Mouse (Mus musculus) liver, postnatal 0 days (tissue): ENCODE data around the gene Olfr816. TPM values are rescaled to one million over a fixed set of nuclear protein-coding genes. Genes with fewer than 3 reads are reported as not detected.
"Not testable (repeated sequence)": the region's sequence is repeated elsewhere in the genome, so short reads cannot be mapped to it uniquely, and the experiment has no call there.

Source experiments
- ATAC-seq: fragments of 200-750 bp; cut with Nextera tagmentation; 2 replicates; pipeline ENCODE4 v1.8.0; 2017; ENCODE audit warnings: mild to moderate bottlenecking, moderate library complexity
- DNase-seq: peaks from one replicate; pipeline ENCODE4 v3.0.0-alpha.2; 2016
- H3K27ac ChIP-seq: fragments of 300-500 bp; sonication (generic); 2 replicates; pipeline ENCODE4 v1.5.1; 2014; ENCODE audit warnings: antibody characterized with exemption, moderate library complexity, mild to moderate bottlenecking, low read depth
- H3K27me3 ChIP-seq: fragments of 300-500 bp; sonication (generic); 2 replicates; pipeline ENCODE4 v1.6.1; 2014; ENCODE audit warnings: low read length, control low read depth, mixed read lengths; ENCODE audit not compliant: insufficient read depth
- H3K36me3 ChIP-seq: fragments of 300-500 bp; sonication (generic); replicated peaks from 2 replicates; pipeline ENCODE4 v1.6.1; 2014; ENCODE audit warnings: mild to moderate bottlenecking, control low read depth, low read length, moderate library complexity, mixed read lengths; ENCODE audit not compliant: insufficient read depth
- H3K4me1 ChIP-seq: fragments of 300-500 bp; sonication (generic); 2 replicates; pipeline ENCODE4 v1.6.1; 2014; ENCODE audit warnings: antibody characterized with exemption, mild to moderate bottlenecking, control low read depth; ENCODE audit not compliant: insufficient read depth
- H3K4me2 ChIP-seq: fragments of 300-500 bp; sonication (generic); 2 replicates; pipeline ENCODE4 v1.6.1; 2014; ENCODE audit warnings: low read depth, mild to moderate bottlenecking, low read length, moderate library complexity, mixed read lengths
- H3K4me3 ChIP-seq: fragments of 300-500 bp; sonication (generic); 2 replicates; pipeline ENCODE4 v1.5.1; 2014; ENCODE audit warnings: low read depth, low read length
- H3K9ac ChIP-seq: fragments of 300-500 bp; sonication (generic); replicated peaks from 2 replicates; pipeline ENCODE4 v1.6.1; 2014; ENCODE audit warnings: mild to moderate bottlenecking, moderate library complexity
- H3K9me3 ChIP-seq: fragments of 300-500 bp; sonication (generic); 2 replicates; pipeline ENCODE4 v1.6.1; 2016; ENCODE audit warnings: mild to moderate bottlenecking, control low read depth, low read length, mixed read lengths
- CTCF ChIP-seq: sonication (generic); IDR thresholded peaks from 2 replicates; pipeline ENCODE4 v1.5.1; 2016; ENCODE audit warnings: antibody characterized with exemption, low read depth
- EP300 ChIP-seq: IDR thresholded peaks from 2 replicates; pipeline ENCODE4 v1.6.1; 2016; ENCODE audit warnings: antibody characterized with exemption, low read depth, mild to moderate bottlenecking
- WGBS: fragments of 180-500 bp; shearing (Covaris S2); extraction: QIAGEN DNeasy Blood & Tissue Kit; methylation state at CpG from one replicate; pipeline ENCODE4 v1.1.7; 2014; ENCODE audit not compliant: insufficient replicate concordance; 5-methylcytosine and 5-hydroxymethylcytosine counted together
- polyA plus RNA-seq: library from polyadenylated mRNA; unstranded; fragments of >200 nt; fragmentation: Nextera tagmentation; extraction: Ambion mirVana; gene quantifications from 2 replicates; pipeline ENCODE4 v1.2.1, GENCODE M21; 2015

Gene Olfr816
- polyA plus RNA-seq, result not detected in 2 replicates

DNA sequence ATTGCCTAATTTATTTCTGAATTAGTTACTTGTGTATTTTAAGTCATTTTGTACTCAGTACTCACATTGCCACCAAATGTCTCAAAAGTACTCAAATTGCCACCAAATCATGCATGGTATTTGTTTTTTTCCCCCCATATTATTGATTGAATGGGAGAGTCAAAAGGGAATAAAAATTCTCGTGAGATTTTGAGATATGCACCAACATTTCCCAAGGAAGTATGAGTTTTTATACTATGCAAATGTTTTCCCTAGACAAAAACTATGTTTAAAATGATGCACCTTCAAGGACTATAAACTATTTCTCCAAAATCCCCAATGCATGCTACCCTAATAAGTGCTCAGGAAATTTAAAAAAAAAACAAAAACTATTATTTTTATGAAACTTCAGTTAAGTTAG, at the start of gene Olfr816:
TSS of gene Olfr816 (minus strand) at position 101 of the 400 bp plus-strand sequence.
- H3K27ac ChIP-seq, result no peak within 1 kb of the TSS
- no peaks in the 10 kb centered on the region for H3K36me3 ChIP-seq
- DNase-seq (no peak), ATAC-seq (no peak)
- TF ChIP-seq CTCF (no peak), EP300 (no peak)
- H3K4me3 ChIP-seq, result no peak within 1 kb of the TSS
- no peak within 1 kb of the TSS for H3K9ac ChIP-seq
- no peak within 1 kb of the TSS for H3K4me2 ChIP-seq
- H3K9me3 ChIP-seq, result no peaks in the 10 kb centered on the region
- 36% methylated on average over 1 of the region's 1 CpGs for WGBS
- no peaks in the 10 kb centered on the region for H3K27me3 ChIP-seq
- no peaks in the 10 kb centered on the region for H3K4me1 ChIP-seq

DNA sequence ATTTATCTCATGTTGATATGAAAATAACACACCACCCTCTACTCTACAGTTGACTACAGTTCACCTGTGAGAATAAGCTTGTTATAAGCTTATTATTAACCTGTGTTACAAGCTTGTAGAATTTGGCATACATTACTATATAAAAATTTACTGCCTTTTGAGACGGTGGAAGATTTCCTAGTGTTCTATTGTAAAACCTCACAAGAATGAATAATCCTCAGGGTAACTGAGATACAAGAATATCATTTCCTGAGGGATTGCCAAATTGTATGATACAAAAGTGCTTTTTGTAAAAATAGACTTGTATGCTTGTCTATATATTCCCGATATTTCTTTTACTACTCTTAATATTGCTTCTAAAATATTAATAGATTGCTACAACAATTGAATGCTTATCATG, 33.6 kb upstream of the Olfr816 start, which contains the start of gene Olfr818:
TSS of gene Olfr818 (minus strand) at position 101 of the 400 bp plus-strand sequence.
- Histone ChIP-seq H3K4me1 (no peaks in the 10 kb centered on the region), H3K9ac (no peak within 1 kb of the TSS), H3K4me2 (no peak within 1 kb of the TSS), H3K27me3 (no peaks in the 10 kb centered on the region), H3K36me3 (no peaks in the 10 kb centered on the region), H3K9me3 (no peaks in the 10 kb centered on the region), H3K27ac (no peak within 1 kb of the TSS), H3K4me3 (no peak within 1 kb of the TSS)
- DNase-seq (no peak), ATAC-seq (no peak)
- TF ChIP-seq CTCF (no peak), EP300 (no peak)
- 80% methylated on average over 2 of the region's 2 CpGs for WGBS

DNA sequence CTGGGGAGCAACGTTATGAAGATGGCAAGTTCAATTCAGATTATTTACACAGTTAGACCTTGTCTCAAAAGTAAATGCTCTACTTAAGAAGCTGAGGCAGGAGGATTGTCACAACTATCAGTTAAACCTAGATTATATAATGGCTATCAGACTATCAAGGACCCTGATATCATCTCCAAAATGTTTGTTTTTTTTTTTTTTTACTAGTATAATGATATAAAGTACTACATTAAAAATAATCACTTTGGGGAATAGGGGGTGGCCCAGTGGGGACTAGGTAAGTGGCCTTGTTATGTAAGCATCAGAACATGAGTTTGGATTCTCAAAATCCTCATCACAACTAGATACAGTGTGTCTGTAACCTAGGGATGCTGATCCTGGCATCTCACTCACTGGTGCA, 9.6 kb downstream of the Olfr816 start, which contains the start of gene Olfr815:
TSS of gene Olfr815 (minus strand) at position 101 of the 400 bp plus-strand sequence.
- H3K4me3 ChIP-seq, ATAC-seq, H3K4me1 ChIP-seq, H3K9ac ChIP-seq, H3K36me3 ChIP-seq, H3K9me3 ChIP-seq, H3K4me2 ChIP-seq, H3K27ac ChIP-seq, H3K27me3 ChIP-seq, DNase-seq: not testable (repeated sequence)
- no CpG with 5 or more reads among the region's 1 CpGs for WGBS

DNA sequence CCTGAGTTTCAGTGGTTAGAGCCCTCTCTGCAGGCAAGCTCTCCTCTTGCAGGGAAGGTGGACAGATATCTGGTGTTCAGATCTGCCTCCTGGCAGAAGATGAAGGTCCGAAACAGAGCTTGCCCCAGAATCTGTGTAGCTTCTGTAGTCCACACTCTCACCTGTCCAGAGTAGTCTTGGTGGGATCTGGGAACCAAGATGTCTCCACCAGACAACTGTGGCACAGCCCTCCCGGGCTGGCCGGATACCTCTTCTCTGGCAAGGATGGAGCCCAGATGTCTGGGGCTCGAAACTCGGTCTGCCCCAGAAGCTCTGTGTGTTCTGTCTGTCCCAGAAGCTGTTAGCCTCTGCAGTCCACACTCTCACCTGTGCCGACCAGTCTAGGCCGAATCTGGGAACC, 29.5 kb downstream of the Olfr816 start:
- H3K4me3 ChIP-seq, result no peak overlapping the region
- DNase-seq, result no peak
- no peak overlapping the region for H3K4me2 ChIP-seq
- TF ChIP-seq EP300, result no peak
- TF ChIP-seq CTCF, result no peak
- no peaks in the 10 kb centered on the region for H3K4me1 ChIP-seq
- WGBS, result 77% methylated on average over 7 of the region's 7 CpGs
- no peaks in the 10 kb centered on the region for H3K27me3 ChIP-seq
- no peaks in the 10 kb centered on the region for H3K36me3 ChIP-seq
- H3K9ac ChIP-seq, result no peak overlapping the region
- H3K27ac ChIP-seq, result no peak overlapping the region
- H3K9me3 ChIP-seq, result no peaks in the 10 kb centered on the region
- no peak for ATAC-seq

DNA sequence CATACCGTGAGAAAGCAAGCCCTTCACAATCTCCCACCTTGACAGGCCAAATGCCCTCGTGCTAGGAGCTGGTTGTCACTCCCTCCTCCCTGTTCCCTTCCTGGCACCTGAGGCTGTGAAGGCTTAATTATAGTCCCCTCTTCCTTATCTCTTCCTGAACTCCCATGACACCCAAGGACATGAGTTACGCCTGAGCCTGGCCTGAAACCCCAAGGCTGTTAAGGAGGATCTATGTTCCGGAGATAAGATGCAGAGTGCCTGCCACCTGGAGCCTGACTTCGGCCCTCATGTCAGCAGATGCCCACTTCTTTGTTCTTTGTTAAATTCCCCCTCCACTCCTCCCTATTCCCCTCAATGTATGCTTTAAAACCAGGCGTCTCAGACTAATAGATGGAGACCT, 29.9 kb downstream of the Olfr816 start:
- not testable (repeated sequence) for H3K36me3 ChIP-seq, H3K27ac ChIP-seq, ATAC-seq, H3K9ac ChIP-seq, H3K9me3 ChIP-seq, DNase-seq, H3K4me1 ChIP-seq, H3K27me3 ChIP-seq, H3K4me3 ChIP-seq, H3K4me2 ChIP-seq
- WGBS, result 71% methylated on average over 6 of the region's 6 CpGs

DNA sequence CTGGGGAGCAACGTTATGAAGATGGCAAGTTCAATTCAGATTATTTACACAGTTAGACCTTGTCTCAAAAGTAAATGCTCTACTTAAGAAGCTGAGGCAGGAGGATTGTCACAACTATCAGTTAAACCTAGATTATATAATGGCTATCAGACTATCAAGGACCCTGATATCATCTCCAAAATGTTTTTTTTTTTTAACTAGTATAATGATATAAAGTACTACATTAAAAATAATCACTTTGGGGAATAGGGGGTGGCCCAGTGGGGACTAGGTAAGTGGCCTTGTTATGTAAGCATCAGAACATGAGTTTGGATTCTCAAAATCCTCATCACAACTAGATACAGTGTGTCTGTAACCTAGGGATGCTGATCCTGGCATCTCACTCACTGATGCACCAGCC, 35.6 kb downstream of the Olfr816 start, which contains the start of gene Olfr814:
TSS of gene Olfr814 (minus strand) at position 101 of the 400 bp plus-strand sequence.
- H3K36me3 ChIP-seq, H3K4me2 ChIP-seq, H3K4me1 ChIP-seq, H3K27me3 ChIP-seq, ATAC-seq, DNase-seq, H3K9me3 ChIP-seq, H3K4me3 ChIP-seq, H3K9ac ChIP-seq, H3K27ac ChIP-seq: not testable (repeated sequence)
- no CpG with 5 or more reads among the region's 1 CpGs for WGBS

Other genes starting within 250 kb of the Olfr816 start
- not detected in 2 replicates for gene Olfr801, start 241.7 kb downstream of the Olfr816 start, polyA plus RNA-seq
- not detected in 2 replicates for gene Olfr802, start 227.4 kb downstream of the Olfr816 start, polyA plus RNA-seq
- not detected in 2 replicates for gene Olfr803, start 221.3 kb downstream of the Olfr816 start, polyA plus RNA-seq
- gene Olfr804, start 212.4 kb downstream of the Olfr816 start, polyA plus RNA-seq, result not detected in 2 replicates
- gene Olfr805, start 186.2 kb downstream of the Olfr816 start, polyA plus RNA-seq, result not detected in 2 replicates
- gene Olfr806, start 173.7 kb downstream of the Olfr816 start, polyA plus RNA-seq, result not detected in 2 replicates
- gene Olfr807, start 157.8 kb downstream of the Olfr816 start, polyA plus RNA-seq, result not detected in 2 replicates
- not detected in 2 replicates for gene Olfr808, start 150.1 kb downstream of the Olfr816 start, polyA plus RNA-seq
- gene Olfr809, start 141.0 kb downstream of the Olfr816 start, polyA plus RNA-seq, result not detected in 2 replicates
- gene Olfr810, start 120.7 kb downstream of the Olfr816 start, polyA plus RNA-seq, result not detected in 2 replicates
- not detected in 2 replicates for gene Olfr811, start 111.2 kb downstream of the Olfr816 start, polyA plus RNA-seq
- not detected in 2 replicates for gene Olfr812, start 69.5 kb downstream of the Olfr816 start, polyA plus RNA-seq
- gene Olfr813, start 60.2 kb downstream of the Olfr816 start, polyA plus RNA-seq, result not detected in 2 replicates
- not detected in 2 replicates for gene Olfr814, start 35.7 kb downstream of the Olfr816 start, polyA plus RNA-seq
- gene Olfr815, start 9.7 kb downstream of the Olfr816 start, polyA plus RNA-seq, result not detected in 2 replicates
- gene Olfr818, start 33.5 kb upstream of the Olfr816 start, polyA plus RNA-seq, result not detected in 2 replicates
- gene Olfr819, start 51.7 kb upstream of the Olfr816 start, polyA plus RNA-seq, result not detected in 2 replicates
- gene Olfr247, start 60.5 kb upstream of the Olfr816 start, polyA plus RNA-seq, result not detected in 2 replicates
- not detected in 2 replicates for gene Gm10310, start 69.5 kb upstream of the Olfr816 start, polyA plus RNA-seq
- not detected in 2 replicates for gene Olfr820, start 97.0 kb upstream of the Olfr816 start, polyA plus RNA-seq
- gene Olfr821, start 114.8 kb upstream of the Olfr816 start, polyA plus RNA-seq, result not detected in 2 replicates
- not detected in 2 replicates for gene Olfr822, start 155.6 kb upstream of the Olfr816 start, polyA plus RNA-seq
- not detected in 2 replicates for gene Olfr823, start 199.8 kb upstream of the Olfr816 start, polyA plus RNA-seq
- gene Olfr824, start 214.4 kb upstream of the Olfr816 start, polyA plus RNA-seq, result 0.02 and 0.04 TPM in 2 replicates